Mouse (Mus musculus) megakaryocyte, embryonic 14.5 days (primary cell): ENCODE data around the gene Ube4b.

Experiments
- FLI1 ChIP-seq: IDR thresholded peaks from 2 replicates; pipeline ENCODE4 v1.6.1; 2012; ENCODE audit warnings: low read length, inconsistent platforms, mixed read lengths
- GATA1 ChIP-seq: IDR thresholded peaks from 3 replicates; pipeline ENCODE4 v1.6.1; 2012; ENCODE audit warnings: mixed read lengths, low read length, inconsistent platforms, borderline replicate concordance

DNA sequence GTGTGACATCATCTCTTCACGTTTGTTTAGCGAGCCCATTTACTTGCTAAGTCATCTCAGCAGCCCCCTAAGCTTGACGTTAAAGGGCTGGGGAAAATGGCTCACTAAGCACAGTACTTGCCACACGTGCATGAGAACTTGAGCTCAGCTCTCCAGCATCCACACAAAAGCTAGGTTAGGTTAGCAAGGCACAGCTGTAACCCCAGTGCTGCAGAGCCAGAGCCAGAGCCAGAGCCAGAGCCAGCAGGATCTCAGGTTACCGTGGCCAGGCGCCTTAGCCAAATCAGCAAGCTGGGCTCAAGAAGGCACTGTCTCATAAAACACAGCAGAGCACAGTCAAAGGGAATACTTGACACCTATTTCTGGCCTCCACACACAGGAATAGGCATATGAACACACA is 31.0 kb downstream of the Ube4b start:
- TF ChIP-seq GATA1 (no peak), FLI1 (no peak)
